Comparison of ENCODE assay signal across 32 mouse cellular contexts in the genomic region with DNA sequence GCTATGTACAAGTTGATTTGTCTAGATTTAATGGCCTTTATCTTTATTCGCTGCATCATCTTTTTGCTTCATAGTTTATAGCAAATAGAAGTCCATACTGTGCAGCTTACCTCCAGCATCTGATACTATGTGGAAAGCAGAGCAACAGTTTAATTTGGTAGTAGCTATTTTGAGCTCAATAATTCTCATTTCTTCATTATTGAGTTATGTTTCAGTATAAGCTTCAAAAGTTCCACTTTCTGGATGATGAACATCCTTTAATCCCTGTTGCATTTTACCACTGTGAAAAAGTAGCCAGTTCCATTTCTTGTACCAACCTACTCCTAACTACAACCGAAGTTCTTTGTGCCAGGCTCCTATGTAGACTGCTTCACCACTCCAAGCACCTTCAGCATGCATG. TPM values are rescaled to one million over a fixed set of nuclear protein-coding genes. Genes with fewer than 3 reads are reported as not detected.
DNase-seq lines count a peak whose midpoint lies in the region; ATAC-seq and TF ChIP-seq lines count a peak whose summit lies in the region.
"Had no signal": no experiment of that assay in that cellular context is flagged by ENCODE, and none has a peak within 500 bp of the region (broad histone marks: within the 10 kb centered on the region; RNA-seq: fewer than 3 reads in every experiment).

A gene (plus strand): TSS at position 301 of the 400 bp plus-strand sequence.

- intact Hi-C loops in gastrocnemius, adult 2 months (cut with DNase I): no loop called here

- no peak for TF ChIP-seq CTCF in gastrocnemius, adult 2 months (IDR thresholded peaks at IDR 0.05)
- TF ChIP-seq CTCF in kidney, adult 2 months (conservative IDR thresholded peaks at IDR 0.05; ENCODE audit: insufficient read depth, insufficient read length, low read depth, low read length): no peak

- H3K27ac ChIP-seq in gastrocnemius, adult 2 months: peak within 1 kb of the TSS; percentile 58; the same call in 1 of the 2 replicates
- H3K27ac ChIP-seq in kidney, adult 2 months (ENCODE audit: insufficient read depth, low read depth, low read length): peak within 1 kb of the TSS; percentile 23; the same call in 1 of the 2 replicates
- H3K27ac ChIP-seq in brown adipose tissue, adult 24 weeks (replicated peaks; ENCODE audit: low read depth, low read length): peak within 1 kb of the TSS; percentile 59
- H3K27ac ChIP-seq in midbrain, embryonic 14.5 days (replicated peaks; ENCODE audit: low read depth, low read length): no peak within 1 kb of the TSS
- H3K27ac ChIP-seq: embryonic facial prominence, embryonic 12.5 days; hindbrain, embryonic 13.5 days; liver, embryonic 14.5 days; midbrain, embryonic 15.5 days; neural tube, embryonic 15.5 days; stomach, embryonic 15.5 days had no signal

- H3K9me3 ChIP-seq in megakaryocyte, embryonic 14.5 days: no peaks in the 10 kb centered on the region
- no peaks in the 10 kb centered on the region for H3K9me3 ChIP-seq in midbrain, embryonic 14.5 days (ENCODE audit: control insufficient read depth, low read length)
- H3K9me3 ChIP-seq: embryonic facial prominence, embryonic 12.5 days; hindbrain, embryonic 13.5 days; midbrain, embryonic 15.5 days; neural tube, embryonic 15.5 days; stomach, embryonic 15.5 days had no signal

- WGBS in kidney, adult 2 months: 98% methylated on average over 2 of the region's 2 CpGs
- WGBS in midbrain, embryonic 14.5 days: 92% methylated on average over 2 of the region's 2 CpGs

- H3K9ac ChIP-seq in midbrain, embryonic 14.5 days (replicated peaks; ENCODE audit: low read length): no peak within 1 kb of the TSS
- H3K9ac ChIP-seq: embryonic facial prominence, embryonic 12.5 days; hindbrain, embryonic 13.5 days; liver, embryonic 14.5 days; midbrain, embryonic 15.5 days; neural tube, embryonic 15.5 days; stomach, embryonic 15.5 days had no signal

- H3K36me3 ChIP-seq in kidney, adult 2 months (ENCODE audit: control insufficient read depth, insufficient read depth, low read length): no peaks in the 10 kb centered on the region
- H3K36me3 ChIP-seq in megakaryocyte, embryonic 14.5 days (replicated peaks; ENCODE audit: low read length): peaks cover 82% of the 10 kb centered on the region
- no peaks in the 10 kb centered on the region for H3K36me3 ChIP-seq in midbrain, embryonic 14.5 days (ENCODE audit: control insufficient read depth, insufficient read depth, low read length)
- H3K36me3 ChIP-seq: embryonic facial prominence, embryonic 12.5 days; hindbrain, embryonic 13.5 days; midbrain, embryonic 15.5 days; neural tube, embryonic 15.5 days; stomach, embryonic 15.5 days had no signal

- H3K4me1 ChIP-seq in kidney, adult 2 months (ENCODE audit: control insufficient read depth, insufficient read depth, low read length): no peaks in the 10 kb centered on the region; the same call in 1 of the 2 replicates
- no peaks in the 10 kb centered on the region for H3K4me1 ChIP-seq in brown adipose tissue, adult 24 weeks (ENCODE audit: control insufficient read depth, insufficient read depth, insufficient read length, low read length)
- H3K4me1 ChIP-seq in megakaryocyte, embryonic 14.5 days: peaks cover 67% of the 10 kb centered on the region
- H3K4me1 ChIP-seq in midbrain, embryonic 14.5 days (ENCODE audit: control insufficient read depth, insufficient read depth, low read length): no peaks in the 10 kb centered on the region
- H3K4me1 ChIP-seq: embryonic facial prominence, embryonic 12.5 days; hindbrain, embryonic 13.5 days; midbrain, embryonic 15.5 days; neural tube, embryonic 15.5 days; stomach, embryonic 15.5 days had no signal

- no peak within 1 kb of the TSS for H3K4me2 ChIP-seq in midbrain, embryonic 14.5 days (ENCODE audit: low read length)
- H3K4me2 ChIP-seq: embryonic facial prominence, embryonic 12.5 days; hindbrain, embryonic 13.5 days; midbrain, embryonic 15.5 days; neural tube, embryonic 15.5 days; stomach, embryonic 15.5 days had no signal

- no peaks in the 10 kb centered on the region for H3K27me3 ChIP-seq in kidney, adult 2 months (replicated peaks; ENCODE audit: control insufficient read depth, insufficient read depth, low read length)
- H3K27me3 ChIP-seq in megakaryocyte, embryonic 14.5 days (replicated peaks): no peaks in the 10 kb centered on the region
- no peaks in the 10 kb centered on the region for H3K27me3 ChIP-seq in midbrain, embryonic 14.5 days (ENCODE audit: control insufficient read depth, insufficient read depth, low read length)
- H3K27me3 ChIP-seq: CH12.LX; embryonic facial prominence, embryonic 12.5 days; hindbrain, embryonic 13.5 days; midbrain, embryonic 15.5 days; neural tube, embryonic 15.5 days; stomach, embryonic 15.5 days had no signal

- H3K4me3 ChIP-seq in gastrocnemius, adult 2 months: no peak within 1 kb of the TSS
- H3K4me3 ChIP-seq in kidney, adult 2 months (ENCODE audit: insufficient read depth, low read depth, low read length): no peak within 1 kb of the TSS
- no peak within 1 kb of the TSS for H3K4me3 ChIP-seq in brown adipose tissue, adult 24 weeks (ENCODE audit: insufficient read depth, low read depth, low read length)
- H3K4me3 ChIP-seq in megakaryocyte, embryonic 14.5 days (replicated peaks): peak within 1 kb of the TSS; percentile 42
- H3K4me3 ChIP-seq in midbrain, embryonic 14.5 days (replicated peaks; ENCODE audit: low read depth, low read length): no peak within 1 kb of the TSS
- H3K4me3 ChIP-seq: embryonic facial prominence, embryonic 12.5 days; hindbrain, embryonic 13.5 days; midbrain, embryonic 15.5 days; neural tube, embryonic 15.5 days; stomach, embryonic 15.5 days had no signal

- ATAC-seq in midbrain, embryonic 14.5 days (ENCODE audit: low FRiP score, low TSS enrichment): no peak
- ATAC-seq: forebrain, embryonic 16.5 days; intestine, embryonic 16.5 days; midbrain, embryonic 15.5 days had no signal

- TF ChIP-seq POLR2A in kidney, adult 2 months (IDR thresholded peaks at IDR 0.05; ENCODE audit: low read depth, low read length): no peak

- no peak for DNase-seq in gastrocnemius, adult 2 months
- no peak for DNase-seq in gastrocnemius, postnatal 4 days (ENCODE audit: low spot score in 2 of 2)
- no peak for DNase-seq in kidney, adult 2 months
- no peak for DNase-seq in kidney, postnatal 4 days
- no peak for DNase-seq in midbrain, embryonic 14.5 days
- DNase-seq: adrenal gland, adult 8-10 months; cerebellum, adult 11-12 months; cerebellum, adult 9-11 months; embryo, embryonic 11 days; heart, postnatal 36 days; kidney, adult 9 months; kidney, postnatal 10 days; layer of hippocampus, adult 9-11 months; lung, postnatal 36 days; retina, postnatal 1 day; right cerebral cortex, postnatal 14 days; thymus, postnatal 14 days had no signal

RNA-seq across cellular contexts. Expression of the gene that starts here (rescaled TPM):
- not detected for total RNA-seq in gastrocnemius, adult 2 months (2021)
- total RNA-seq in gastrocnemius, postnatal 4 days (2021): not detected
- polyA plus RNA-seq in kidney, adult 2 months (2012; rRNA removed): 0.42 and 0.86 TPM in 2 replicates
- 0.63 TPM in 1 of 2 replicates, not detected in the other for polyA plus RNA-seq in brown adipose tissue, adult 24 weeks (2012; ENCODE audit: insufficient read depth, insufficient read length, missing spikeins)
- not detected in 2 replicates for polyA plus RNA-seq in megakaryocyte, embryonic 14.5 days (2012; ENCODE audit: insufficient read depth, low replicate concordance)
- polyA plus RNA-seq in midbrain, embryonic 14.5 days (2014; fragmentation: Nextera tagmentation; extraction: Ambion mirVana): 0.32 and 0.37 TPM in 2 replicates
- total RNA-seq: CH12.LX; ES-E14; gastrocnemius, adult 8-10 months; left cerebral cortex, postnatal 14 days had no signal
- polyA plus RNA-seq: C2C12 had no signal
